Mouse (Mus musculus): ENCODE measurements around the gene Rhbdf2.

Rhbdf2 gene

DNA sequence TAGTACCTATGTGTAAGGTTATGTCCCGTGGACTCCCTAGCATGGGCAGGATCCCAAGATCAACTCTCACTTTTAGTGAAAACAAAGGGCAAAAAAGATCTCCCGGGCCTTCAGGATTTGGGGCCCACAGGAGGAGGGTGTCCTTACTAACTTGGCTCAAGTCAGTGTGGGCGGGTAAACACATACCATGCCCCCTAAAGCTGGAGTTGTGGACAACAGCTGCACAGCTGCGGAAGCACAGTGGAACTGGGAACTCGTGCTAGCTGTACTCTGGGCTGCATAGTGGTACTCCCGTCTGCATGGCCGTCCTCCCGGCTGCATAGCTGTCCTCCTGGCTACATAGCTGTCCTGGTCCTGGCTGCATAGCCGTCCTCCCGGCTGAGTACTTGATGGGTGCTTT is 31.4 kb upstream of the Rhbdf2 start:
- DNase-seq: peak in 1 of 2 experiments; percentile 62

DNA sequence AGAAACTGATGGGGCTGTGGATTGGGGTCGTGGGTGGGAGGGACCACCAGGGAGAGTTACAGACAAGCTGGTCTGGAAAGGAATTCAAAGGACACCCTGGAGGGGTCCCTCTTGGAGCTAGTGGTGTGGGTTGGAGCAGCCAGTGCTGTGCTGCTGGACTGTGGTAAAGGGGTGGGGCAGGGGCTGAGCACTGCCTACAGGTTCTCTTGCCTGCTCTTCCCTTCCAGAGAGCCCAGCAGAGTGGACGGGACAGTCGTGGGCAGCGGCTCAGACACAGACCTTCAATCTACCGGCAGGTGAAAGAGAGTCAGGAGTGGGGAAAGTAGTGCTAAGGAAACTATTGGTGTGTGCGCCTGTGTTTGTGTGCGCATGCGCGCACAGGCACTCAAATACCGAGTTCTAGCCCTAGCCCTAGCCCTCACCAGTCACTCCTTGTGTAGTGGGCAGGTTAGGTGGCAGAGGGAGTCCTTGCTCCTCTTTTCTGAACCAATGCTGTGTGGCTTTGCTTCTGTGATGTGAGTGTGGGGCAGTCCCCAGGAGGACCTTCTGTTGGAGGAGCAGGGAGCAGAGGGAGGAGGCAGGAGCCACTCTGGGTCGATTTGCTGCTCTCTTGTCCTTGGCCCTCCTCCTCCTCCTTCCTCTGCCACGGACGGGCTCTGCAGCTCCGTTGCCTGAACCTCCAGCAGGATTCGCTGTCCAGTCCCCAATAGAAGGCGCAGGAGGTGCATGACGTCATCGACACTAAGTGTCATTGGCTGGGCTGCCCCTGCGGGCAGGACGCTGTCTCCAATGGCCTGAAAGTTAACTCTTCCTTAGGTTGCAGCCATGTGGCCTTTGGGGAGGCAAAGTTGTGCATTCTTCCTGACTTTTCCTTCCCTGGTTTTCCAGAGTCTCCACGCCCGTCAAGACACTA is 30.7 kb upstream of the Rhbdf2 start:
- DNase-seq: peak; percentile 91 to 95

DNA sequence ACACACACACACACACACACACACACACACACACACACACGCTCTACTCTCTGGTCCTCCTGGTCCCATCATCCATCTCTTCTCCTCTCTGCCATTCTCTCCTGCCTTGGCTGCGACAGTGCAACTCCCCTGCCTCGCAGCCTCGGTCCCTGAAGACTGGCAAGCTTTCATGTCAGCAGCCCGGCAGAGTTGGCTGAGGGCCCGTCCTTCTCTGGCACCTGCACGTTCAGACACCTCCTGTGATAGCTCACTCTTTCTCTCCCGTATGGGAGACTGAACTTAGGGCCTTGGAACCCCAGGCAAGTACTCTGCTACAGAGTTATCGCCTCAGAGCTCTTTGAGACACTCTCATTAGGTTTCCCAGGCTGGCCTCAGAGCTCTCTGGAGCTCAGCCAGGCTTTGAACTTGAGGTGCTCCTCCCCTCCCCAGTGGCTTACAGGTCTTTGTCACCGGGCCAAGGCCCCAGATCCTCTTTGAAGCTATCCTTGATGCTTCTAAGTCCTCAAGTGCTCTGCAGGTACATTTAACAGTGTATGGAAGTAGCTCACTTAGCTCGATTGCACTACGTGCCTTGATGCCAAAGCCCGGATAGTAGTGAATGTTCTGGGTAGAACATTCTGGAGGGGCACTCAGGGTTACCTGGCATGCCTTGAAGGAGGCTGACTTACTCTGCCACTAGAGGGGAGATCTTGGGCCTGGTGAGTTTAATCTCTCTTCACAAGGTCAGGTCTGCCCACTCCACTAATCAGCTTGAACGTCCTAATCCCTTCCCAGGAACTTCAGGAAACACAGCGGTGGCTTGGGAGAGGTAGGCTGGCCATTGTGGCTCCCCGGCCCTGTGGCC is 29.8 kb upstream of the Rhbdf2 start:
- DNase-seq: peak in 1 of 2 experiments; percentile 3

DNA sequence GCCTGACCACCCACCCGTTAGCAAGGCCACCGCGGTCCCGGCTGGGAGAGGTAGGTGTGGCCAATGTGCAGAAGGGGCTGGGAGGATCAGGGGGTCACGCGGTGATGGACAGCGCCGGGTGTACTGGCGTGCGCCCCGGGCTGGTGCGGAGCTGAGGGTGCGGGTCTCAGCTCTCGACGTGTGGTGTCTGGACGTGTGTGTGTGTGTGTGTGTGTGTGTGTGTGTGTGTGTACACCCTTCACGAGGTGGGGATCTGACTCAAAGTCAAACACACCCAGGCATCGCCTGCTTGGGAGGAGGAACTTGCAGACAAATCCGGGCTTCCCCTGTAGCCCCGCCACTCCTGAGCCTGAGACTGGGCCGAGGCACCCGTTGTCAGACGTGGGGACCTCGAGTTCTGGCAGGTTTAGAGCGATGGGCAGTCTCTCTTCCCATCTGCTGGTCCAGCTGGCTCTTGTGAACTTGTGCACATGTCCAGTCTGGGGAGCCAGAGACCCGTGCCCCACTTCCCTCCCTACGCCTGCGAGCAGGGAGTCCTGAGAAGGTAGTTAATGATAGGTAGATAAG is 27.5 kb upstream of the Rhbdf2 start, which contains the start of gene Cygb:
Cygb (minus strand) TSS at position 59 of the 567 bp plus-strand sequence.
- DNase-seq: peak; percentile 66 to 75

DNA sequence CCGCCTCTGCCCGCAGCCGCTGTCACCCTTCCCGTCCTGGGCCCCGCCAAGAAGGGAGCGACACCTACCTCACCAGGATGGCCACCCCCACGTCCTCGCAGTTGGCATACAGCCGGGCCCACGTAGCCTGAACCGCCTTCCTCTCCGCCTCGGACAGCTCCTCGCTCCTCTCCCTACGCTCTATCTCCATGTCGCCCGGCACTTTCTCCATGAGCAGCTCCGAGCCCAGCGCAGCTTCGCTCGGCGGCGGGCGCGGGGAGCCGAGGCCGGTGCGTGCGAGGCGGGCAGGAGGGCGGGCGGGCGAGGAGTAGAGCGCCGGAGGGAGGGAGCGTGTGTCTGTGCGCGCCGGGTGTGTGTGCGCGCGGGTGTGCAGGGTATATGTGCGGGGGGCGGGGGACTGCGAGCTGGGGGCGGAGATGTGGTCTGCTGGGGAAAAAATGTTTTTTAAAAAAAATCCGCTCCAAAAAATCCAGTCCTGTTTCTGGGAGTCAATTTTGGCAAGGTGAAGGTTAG is 26.9 kb upstream of the Rhbdf2 start:
- peak; percentile 72 to 77 for DNase-seq

DNA sequence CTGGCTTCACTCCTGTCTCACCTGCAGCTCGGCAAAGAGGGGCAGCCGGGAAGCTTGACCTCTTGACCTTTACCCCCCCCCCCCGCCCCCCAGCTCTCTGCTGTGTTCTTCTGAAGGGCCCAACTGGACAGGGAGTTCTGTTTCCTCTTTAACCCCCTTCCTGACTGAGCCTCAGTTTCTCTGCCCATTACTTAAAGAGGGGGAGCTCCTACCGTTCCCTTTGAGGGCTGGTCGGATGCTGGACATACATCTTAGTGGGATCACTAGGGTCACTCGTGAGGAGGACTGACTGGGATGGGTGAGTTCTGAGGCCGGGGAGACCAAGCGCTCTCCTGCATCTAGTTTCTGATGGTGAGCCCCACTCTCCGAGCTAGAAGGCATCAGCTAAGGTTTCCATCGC is 26.4 kb upstream of the Rhbdf2 start, which contains the start of gene Prcd:
Prcd (plus strand) TSS at position 301 of the 400 bp plus-strand sequence.
- DNase-seq: no peak

DNA sequence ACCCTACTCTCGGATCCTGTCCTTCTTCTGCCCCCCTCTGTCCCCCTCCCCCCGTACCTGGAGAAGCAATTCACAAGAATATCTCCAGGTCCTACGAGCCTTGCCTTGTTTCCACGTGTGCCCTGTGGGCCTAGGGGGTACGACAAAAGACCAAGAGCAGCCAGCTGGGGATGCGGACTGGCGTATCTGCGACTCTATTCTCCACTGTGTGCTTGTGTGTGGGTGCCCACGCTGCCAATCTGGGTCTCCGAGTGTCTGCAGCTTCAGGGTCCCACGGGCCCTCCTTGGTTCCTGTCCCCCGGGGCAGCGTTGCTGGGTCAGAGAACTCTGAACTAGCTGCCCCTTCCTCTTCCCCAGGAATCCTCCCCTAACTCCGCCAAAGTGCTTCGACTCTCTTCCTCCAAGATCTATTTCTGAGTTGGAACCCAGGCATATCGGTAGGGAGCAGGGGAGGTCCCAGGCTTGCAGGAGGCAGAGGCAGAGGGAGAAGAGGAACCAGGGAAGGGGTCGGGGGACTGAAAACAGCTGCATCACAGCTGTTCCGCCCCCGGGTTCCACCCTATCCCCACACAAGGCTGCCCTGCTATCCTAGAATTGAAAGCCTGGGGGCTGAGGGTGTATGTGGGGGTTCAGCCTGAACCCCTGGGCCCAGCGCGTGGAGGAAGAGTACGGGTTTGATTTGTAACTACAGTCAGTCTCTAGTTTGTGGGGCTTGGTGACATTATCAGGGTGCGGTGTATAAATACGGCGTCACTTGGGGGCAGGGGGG is 25.7 kb upstream of the Rhbdf2 start:
- DNase-seq: peak in 1 of 2 experiments; percentile 40

DNA sequence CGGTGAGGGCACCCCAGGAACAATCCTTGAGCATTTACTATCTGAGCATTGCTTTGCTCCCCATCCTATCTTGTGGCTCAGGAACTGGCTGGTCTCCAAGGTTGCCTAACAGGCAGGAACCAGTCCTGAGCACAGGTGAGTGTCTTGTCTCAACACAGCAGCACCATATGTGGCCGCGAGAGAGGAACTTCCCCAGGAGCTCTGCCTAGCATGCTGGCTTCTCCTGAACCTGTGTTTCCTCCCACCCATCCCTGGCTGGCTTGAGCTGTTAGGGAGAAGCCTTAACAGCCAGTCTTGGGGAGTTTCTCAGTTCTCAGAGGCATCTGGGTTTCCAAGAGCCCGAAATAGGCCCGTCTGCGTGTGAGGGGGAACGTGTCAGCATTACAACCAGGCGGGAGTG is 24.5 kb upstream of the Rhbdf2 start:
- peak in 1 of 2 experiments; percentile 4 for DNase-seq

DNA sequence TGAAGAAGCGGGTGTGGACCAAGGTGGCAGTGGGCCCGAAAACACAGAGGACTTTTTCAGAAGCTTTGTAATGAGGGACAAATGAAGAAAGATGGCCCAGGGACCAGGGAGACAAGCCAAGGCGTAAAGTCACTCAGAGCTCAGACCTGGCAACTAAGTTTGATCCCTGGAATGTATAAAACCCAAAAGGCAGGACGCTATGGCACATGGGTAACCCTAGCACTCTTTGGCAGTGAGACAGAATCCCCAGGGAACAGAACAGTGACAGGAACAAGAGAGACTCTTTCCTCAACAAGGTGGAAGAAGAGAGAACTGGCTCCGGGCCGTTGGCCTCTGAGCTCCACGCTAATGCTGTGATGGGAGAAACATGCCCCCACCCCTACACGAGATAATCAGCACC is 24.0 kb upstream of the Rhbdf2 start:
- DNase-seq: no peak

DNA sequence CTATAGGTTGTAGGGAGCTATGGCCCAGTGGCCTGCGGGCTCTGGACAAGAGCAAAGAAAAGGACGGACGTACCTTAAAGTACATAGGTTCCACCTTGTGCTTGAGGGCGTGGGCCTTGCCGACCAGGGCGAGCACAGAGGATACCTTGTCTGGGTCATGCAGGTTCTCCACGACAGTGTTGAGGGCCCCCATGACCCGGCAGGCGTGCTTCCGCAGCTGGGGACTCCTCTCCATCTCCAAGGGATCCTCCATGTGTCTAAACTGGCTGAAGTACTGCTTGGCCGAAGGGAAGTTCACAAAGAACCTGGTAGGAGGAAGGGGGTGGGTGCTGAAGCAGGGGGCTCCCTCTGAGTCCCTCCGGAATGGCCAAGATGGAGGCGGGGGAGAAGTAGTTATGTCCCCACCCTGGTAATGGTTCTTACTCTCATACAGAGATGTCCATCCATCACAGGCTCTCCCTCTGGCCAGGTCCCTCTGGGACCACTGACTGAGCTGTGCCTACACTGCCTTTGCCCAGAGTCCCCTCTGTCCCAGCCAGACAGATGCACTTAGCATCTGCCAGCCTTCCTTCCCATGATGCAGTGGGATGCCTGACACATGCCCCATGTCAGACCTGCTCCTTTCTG is 23.0 kb upstream of the Rhbdf2 start:
- DNase-seq: no peak

DNA sequence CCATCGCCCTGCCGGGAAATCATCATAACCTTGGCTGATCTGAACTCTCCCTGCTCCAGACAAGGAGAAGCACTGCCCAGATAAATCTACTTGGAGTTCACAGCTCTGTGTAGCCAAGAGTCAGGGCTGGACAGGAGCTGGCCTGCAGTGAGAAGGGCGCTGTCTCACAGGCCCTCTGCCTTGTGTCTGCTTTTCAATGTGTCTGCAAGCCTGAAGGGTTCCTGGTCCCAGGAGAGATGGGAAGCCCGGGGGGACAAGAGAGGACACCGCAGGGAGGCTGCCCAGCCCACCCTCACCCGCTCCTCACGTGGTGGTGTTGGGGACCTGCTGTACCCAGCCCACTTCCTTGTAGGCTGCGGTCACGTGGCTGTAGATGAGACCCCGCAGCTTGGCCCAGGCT is 22.2 kb upstream of the Rhbdf2 start:
- DNase-seq: no peak

DNA sequence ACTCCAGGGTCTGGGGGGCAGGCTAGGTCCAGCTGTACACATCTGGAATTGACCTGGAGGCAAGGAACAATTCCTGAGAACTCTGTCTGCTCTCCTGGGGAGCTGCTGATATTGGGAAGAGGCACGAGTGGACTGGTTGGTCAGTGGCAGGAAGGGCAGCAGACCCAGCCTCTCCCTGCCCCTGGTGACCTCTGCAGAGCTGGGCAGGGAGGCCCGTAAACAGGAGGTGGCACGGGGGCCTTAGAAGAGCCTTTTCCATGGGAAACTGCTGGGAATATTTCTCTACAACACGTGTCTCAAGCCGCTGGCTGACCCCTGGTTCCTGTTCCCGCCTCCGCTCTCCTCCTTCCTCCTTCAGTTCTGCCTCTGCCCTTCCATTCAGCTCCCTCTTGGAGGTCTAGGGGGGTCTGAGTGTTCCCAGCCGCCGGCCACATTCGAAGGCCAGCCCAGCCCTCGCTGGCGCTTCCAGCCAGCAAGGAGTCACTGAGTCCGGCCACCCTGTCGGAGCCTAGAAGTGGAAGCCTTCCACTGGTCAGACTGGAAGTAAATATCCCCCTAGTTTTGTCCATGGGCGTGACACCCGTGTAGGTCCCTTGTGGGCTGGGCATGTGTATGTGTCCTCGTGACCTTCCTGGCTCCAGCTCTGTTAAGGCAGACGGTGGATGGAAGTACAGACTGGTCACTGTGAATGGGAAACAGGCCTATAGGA is 21.5 kb upstream of the Rhbdf2 start:
- peak; percentile 82 to 88 for DNase-seq

DNA sequence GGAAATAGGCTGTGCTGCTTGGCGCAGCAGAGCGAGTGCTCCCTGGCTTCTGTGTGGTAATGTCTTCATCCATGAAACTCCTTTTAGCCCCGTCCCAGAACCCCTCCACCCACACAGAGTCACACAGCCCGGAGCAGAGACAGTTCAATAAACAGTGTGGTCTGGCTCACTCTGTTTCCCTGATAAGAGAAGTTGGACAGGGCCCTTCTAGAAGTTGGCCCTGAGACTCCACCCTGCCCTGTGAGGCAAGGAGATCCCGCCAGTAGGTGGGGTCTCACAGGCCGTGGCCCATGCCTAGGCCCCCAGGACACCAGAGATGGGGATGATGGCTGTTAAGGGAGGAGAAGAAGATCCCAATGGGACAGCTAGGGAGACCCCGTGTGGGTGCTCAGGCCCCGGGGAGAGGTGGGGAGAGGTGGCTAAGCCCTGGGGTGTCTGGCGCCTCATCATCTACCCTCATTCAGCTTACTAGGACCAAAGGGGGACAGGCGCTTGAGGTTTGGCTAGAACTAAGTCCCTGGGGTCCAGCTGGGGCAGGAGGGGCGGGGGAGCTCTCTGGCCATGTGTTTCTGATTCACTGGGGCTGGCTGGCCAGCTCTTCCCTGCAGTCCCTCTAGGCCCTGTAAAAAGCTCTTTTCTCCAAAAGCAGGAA is 20.6 kb upstream of the Rhbdf2 start:
- DNase-seq: peak; percentile 74 to 83

DNA sequence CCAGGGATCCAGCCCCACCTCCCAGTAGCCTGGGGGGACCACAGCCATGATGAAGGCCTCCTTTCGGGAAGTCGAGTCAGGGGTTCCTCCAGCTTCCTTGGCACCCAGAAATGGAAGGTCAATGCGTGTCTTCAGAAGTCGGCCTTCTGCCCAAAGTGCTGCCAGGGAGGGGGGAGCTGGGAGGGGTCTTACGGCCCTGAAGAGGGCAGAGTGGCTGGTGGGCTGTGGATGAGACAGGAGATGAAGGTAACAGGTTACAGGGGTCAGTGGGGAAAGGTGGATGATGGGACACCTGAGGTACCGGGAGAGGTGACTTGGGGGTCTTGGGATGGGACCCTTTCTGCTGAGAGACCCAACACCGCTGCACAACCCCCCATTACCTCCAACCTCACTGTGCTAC is 20.0 kb upstream of the Rhbdf2 start:
- DNase-seq: no peak

DNA sequence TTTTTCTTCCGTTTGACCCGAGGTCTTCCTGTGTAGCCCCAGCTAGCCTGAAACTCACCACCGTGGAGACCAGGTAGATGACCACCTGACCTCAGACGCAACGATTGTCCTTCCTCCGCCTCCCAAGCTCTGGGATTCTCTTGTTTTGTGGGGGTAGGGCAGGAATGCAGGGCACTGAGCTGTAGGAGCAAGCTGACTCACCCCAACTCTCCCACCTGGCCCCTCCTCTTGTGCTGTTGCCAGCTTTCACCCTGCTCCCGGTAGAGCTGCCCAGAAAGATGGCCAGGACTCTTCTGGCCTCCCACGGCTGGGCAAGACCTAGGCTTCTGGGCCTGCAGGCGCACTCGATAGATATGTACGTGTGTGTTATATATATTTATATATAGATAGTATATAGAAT is 19.3 kb upstream of the Rhbdf2 start:
- peak in 1 of 2 experiments; percentile 35 for DNase-seq

DNA sequence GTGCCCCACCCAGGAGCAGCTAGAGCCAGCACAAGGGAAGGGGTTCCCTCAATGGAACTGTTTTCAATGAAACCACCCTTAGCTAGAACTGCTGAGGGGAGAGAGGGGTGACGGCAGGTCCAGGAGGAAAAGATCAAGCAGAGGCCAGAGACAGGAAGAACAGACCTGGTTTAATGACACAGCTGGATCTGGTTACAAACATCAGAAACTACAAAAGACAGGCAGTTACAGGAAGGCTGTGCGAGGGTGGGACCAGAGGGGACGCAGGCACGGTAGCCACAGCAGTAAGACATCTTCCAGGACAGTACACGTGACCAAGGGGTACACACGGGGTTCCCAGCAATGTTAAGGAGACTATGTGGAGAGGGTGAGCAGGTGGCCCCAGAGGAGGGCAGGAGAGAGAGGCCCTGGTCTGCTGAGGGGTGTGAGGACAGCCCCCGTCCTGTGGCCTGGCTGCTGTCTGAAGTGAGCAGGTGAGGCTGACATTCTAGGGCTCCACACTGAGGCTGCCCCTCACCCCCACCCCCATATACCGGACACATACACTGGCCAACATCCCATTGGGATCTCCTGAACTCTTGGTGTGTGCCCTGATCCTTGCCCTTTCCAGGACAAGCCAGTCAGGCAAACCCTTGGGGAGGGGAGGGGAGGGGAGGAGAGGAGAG is 18.8 kb upstream of the Rhbdf2 start:
- DNase-seq: peak in 1 of 2 experiments; percentile 21

DNA sequence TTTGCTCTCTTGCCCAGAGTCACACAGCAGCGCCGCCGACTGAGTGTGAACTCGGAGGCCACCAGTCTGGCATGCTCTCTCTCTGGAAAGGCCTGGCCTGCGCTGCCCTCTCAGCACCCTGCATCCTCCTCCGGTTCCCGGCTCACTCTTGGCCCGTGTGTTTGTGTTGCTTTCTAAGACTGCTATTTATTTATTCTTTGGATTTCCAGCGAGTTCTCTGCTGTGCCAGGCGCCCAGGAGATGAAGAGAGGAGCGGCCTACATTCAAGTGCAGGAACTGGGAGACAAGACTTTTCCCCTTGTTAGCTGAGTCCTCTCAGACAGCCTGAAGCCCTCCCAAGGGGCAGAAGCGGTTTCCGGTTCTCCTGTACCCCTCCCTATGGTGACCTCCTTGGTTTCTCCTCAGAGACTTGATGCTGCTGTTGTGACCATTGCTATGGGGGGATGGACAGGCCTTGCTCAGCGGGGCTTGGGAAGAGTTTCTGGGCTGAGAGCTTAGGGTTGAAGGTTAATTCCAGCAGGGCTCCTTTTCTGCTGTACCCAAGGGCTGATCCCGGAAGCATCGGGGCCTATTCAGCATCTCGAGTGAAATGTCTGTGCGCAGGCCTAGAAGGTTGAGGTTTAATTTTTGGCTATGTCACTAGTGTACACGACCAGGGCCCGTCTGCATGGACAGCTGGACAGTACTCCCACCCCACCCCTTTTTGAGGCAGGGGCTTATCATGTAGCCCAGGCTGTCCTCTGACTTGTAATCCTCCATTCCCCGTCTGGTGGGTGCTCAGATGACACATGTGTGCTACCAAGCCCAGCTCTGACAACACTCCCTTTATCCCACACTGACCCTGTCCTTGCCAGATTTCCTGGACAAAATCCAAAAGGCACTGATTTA is 17.6 kb upstream of the Rhbdf2 start:
- peak; percentile 54 to 66 for DNase-seq

DNA sequence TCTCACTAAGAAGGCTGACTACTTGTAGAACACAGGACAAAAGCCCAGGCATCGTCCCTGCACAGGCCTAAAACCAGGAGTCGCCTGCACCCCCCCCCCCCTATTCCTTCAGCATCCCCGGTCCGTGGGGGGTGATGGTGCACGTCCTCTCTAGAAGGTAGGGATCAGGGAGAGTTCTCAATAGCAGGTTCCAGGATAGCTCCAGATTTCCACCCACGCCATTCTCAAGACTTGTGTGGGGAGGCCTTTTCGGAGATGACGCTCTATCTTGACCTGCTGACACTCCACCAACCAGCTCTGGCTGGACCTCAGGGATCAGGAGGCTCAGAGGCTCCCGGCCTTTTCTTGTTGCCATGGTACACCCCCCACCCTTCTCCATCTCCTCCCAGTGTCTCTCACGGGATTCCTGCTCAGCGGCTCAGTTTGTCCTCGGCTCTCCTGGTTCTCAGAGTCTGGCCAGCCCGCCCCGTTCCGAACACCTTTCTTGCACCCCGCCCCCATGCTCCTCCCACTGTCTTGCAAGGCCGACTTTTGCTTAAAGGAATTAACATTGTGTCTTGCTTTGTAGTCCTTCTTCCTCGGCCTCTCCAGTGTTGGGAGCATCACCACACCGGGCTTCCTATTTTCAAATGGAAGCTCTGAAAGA is 16.9 kb upstream of the Rhbdf2 start:
- peak in 1 of 2 experiments; percentile 67 for DNase-seq

Data from kidney, postnatal 4 days (tissue).